Mouse (Mus musculus) forebrain, embryonic 11.5 days (tissue): Measurements from ENCODE around the gene Nkain1. TPM values are rescaled to one million over a fixed set of nuclear protein-coding genes. Genes with fewer than 3 reads are reported as not detected.

ENCODE experiments used
- ATAC-seq: fragments of 200-750 bp; cut with Nextera tagmentation; replicated peaks from 2 replicates; pipeline ENCODE4 v1.8.0; 2017; ENCODE audit warnings: moderate TSS enrichment; ENCODE audit not compliant: low FRiP score
- DNase-seq: peaks from one replicate; pipeline ENCODE4 v3.0.0-alpha.2; 2017; ENCODE audit warnings: low spot score
- H3K27ac ChIP-seq: fragments of 300-500 bp; sonication (generic); 2 replicates; pipeline ENCODE4 v1.5.1; 2014; ENCODE audit warnings: low read depth, low read length
- H3K27me3 ChIP-seq: fragments of 300-500 bp; sonication (generic); 2 replicates; pipeline ENCODE4 v1.6.1; 2014; ENCODE audit warnings: mild to moderate bottlenecking, low read length, mixed read lengths; ENCODE audit not compliant: control insufficient read depth, insufficient read depth
- H3K36me3 ChIP-seq: fragments of 300-500 bp; sonication (generic); 2 replicates; pipeline ENCODE4 v1.6.1; 2014; ENCODE audit warnings: mild to moderate bottlenecking, low read length, moderate library complexity, mixed read lengths; ENCODE audit not compliant: control insufficient read depth, insufficient read depth
- H3K4me1 ChIP-seq: fragments of 300-500 bp; sonication (generic); replicated peaks from 2 replicates; pipeline ENCODE4 v1.6.1; 2014; ENCODE audit warnings: low read length, mixed read lengths; ENCODE audit not compliant: control insufficient read depth, insufficient read depth
- H3K4me2 ChIP-seq: fragments of 300-500 bp; sonication (generic); 2 replicates; pipeline ENCODE4 v1.6.1; 2014; ENCODE audit warnings: low read depth, mild to moderate bottlenecking, low read length, moderate library complexity, mixed read lengths; ENCODE audit not compliant: severe bottlenecking
- H3K4me3 ChIP-seq: fragments of 300-500 bp; sonication (generic); 2 replicates; pipeline ENCODE4 v1.5.1; 2014; ENCODE audit warnings: low read depth, low read length
- H3K9ac ChIP-seq: fragments of 300-500 bp; sonication (generic); 2 replicates; pipeline ENCODE4 v1.6.1; 2014; ENCODE audit warnings: low read length
- H3K9me3 ChIP-seq: fragments of 300-500 bp; sonication (generic); 2 replicates; pipeline ENCODE4 v1.6.1; 2016; ENCODE audit warnings: low read length, mixed read lengths; ENCODE audit not compliant: control insufficient read depth
- WGBS: fragments of 180-500 bp; shearing (Covaris S2); extraction: QIAGEN DNeasy Blood & Tissue Kit; methylation state at CpG from one replicate; pipeline ENCODE4 v1.1.7; 2014; 5-methylcytosine and 5-hydroxymethylcytosine counted together
- polyA plus RNA-seq: library from polyadenylated mRNA; unstranded; fragments of >200 nt; fragmentation: Nextera tagmentation; extraction: Ambion mirVana; gene quantifications from 2 replicates; pipeline ENCODE4 v1.2.1, GENCODE M21; 2014

Gene Nkain1
- polyA plus RNA-seq, 1 experiment from 2014 or later, result 12.5 TPM

DNA sequence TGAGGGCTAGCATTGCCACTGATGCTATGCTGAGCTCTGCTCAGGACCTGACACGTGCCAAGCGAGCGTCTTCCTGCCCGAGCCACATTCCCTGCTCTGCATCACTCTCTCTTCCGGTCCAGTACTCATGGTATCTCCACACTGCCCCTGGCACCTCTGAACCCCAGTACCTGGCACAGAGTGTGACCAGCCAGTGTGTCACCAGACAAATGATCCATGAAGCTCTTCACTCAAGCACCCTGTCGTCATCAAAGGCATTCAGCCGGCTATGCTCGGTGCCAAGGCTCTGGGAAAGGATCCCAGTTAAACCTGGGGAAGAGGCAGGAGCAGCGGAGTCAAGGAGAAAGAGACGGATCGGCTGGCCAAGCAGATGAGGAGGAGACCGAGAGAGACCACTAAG is 16.1 kb downstream of the Nkain1 start:
- Histone ChIP-seq H3K27me3 (no peaks in the 10 kb centered on the region), H3K9me3 (no peaks in the 10 kb centered on the region), H3K9ac (no peak overlapping the region), H3K4me3 (no peak overlapping the region), H3K4me1 (peaks cover 9% of the 10 kb centered on the region), H3K4me2 (no peak overlapping the region), H3K36me3 (no peaks in the 10 kb centered on the region), H3K27ac (no peak overlapping the region)
- WGBS, result 90% methylated on average over 12 of the region's 12 CpGs
- no peak for ATAC-seq
- DNase-seq, result no peak

DNA sequence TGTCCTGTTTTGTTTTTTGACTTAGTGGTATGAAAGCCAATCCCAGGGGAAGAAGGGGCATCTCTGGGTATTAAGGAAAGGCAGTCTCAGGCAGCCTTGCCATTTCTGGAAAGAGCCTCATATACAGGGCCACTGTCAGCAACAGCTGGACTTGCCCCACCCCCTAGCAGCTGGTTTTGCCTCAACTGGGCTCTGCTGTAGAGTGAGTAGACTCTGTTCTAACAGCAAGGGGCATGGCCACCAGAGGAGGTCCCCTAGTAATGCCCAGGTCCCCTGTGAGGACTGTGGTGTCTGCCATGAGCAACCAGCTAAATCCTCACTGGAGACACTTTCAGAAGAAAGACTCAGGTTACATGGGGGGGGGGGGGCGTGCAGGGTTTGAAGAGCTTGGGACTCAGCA is 17.0 kb downstream of the Nkain1 start:
- no peaks in the 10 kb centered on the region for H3K36me3 ChIP-seq
- H3K9ac ChIP-seq, result no peak overlapping the region
- H3K4me3 ChIP-seq, result no peak overlapping the region
- H3K4me2 ChIP-seq, result no peak overlapping the region
- no peaks in the 10 kb centered on the region for H3K9me3 ChIP-seq
- WGBS, result no CpG with 5 or more reads among the region's 1 CpGs
- ATAC-seq (no peak), DNase-seq (no peak)
- peaks cover 17% of the 10 kb centered on the region for H3K4me1 ChIP-seq
- no peak overlapping the region for H3K27ac ChIP-seq
- H3K27me3 ChIP-seq, result no peaks in the 10 kb centered on the region

DNA sequence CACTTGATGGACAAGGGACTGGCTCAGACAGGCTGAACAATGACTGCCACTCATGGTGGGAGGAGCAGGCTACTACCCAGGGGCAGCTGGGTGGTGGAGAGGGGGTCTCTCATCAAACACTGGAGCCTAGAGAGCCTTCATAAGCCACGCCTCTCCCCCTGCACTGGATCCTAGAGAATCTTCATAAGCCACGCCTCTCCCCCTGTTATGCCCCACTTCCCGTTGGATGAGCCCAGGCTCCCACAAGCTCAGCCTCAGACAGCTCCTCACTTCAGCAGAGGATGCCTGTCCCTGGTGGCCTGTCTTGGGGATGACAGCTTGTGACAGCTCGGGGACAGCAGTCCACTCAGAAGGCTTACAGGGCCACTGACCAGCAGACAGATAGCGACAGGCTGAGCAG is 17.7 kb downstream of the Nkain1 start:
- no peak overlapping the region for H3K4me3 ChIP-seq
- DNase-seq (no peak), ATAC-seq (peak; percentile 44; the same call in 1 of the 2 replicates)
- WGBS, result 49% methylated on average over 5 of the region's 5 CpGs
- no peaks in the 10 kb centered on the region for H3K27me3 ChIP-seq
- H3K27ac ChIP-seq, result peak overlapping the region; percentile 57
- no peaks in the 10 kb centered on the region for H3K36me3 ChIP-seq
- no peaks in the 10 kb centered on the region for H3K9me3 ChIP-seq
- peaks cover 18% of the 10 kb centered on the region for H3K4me1 ChIP-seq
- H3K9ac ChIP-seq, result no peak overlapping the region
- no peak overlapping the region for H3K4me2 ChIP-seq

DNA sequence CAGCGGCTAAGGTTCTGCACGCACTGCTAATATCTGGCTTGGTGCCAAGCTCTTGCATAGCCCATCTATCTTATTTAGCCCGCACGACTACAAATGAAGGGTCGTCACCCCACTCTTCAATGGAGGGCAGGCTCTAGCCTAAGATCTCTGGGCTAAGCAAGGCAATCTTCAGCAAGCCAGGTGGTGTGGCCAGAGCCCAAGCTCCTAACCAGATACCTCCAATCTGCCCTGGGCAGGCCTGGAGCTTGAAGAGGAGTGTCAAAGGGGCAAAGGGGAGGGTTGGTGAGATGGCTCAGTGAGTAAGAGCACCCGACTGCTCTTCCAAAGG is 20.9 kb downstream of the Nkain1 start:
- ATAC-seq, result no peak
- Histone ChIP-seq H3K36me3 (no peaks in the 10 kb centered on the region), H3K9ac (no peak overlapping the region; the same call in 1 of the 2 replicates), H3K4me3 (no peak overlapping the region), H3K4me1 (peaks cover 17% of the 10 kb centered on the region), H3K27ac (peak overlapping the region; percentile 37; the same call in 1 of the 2 replicates), H3K27me3 (no peaks in the 10 kb centered on the region), H3K9me3 (no peaks in the 10 kb centered on the region; the same call in 1 of the 2 replicates), H3K4me2 (no peak overlapping the region)
- 61% methylated on average over 6 of the region's 6 CpGs for WGBS
- no peak for DNase-seq

DNA sequence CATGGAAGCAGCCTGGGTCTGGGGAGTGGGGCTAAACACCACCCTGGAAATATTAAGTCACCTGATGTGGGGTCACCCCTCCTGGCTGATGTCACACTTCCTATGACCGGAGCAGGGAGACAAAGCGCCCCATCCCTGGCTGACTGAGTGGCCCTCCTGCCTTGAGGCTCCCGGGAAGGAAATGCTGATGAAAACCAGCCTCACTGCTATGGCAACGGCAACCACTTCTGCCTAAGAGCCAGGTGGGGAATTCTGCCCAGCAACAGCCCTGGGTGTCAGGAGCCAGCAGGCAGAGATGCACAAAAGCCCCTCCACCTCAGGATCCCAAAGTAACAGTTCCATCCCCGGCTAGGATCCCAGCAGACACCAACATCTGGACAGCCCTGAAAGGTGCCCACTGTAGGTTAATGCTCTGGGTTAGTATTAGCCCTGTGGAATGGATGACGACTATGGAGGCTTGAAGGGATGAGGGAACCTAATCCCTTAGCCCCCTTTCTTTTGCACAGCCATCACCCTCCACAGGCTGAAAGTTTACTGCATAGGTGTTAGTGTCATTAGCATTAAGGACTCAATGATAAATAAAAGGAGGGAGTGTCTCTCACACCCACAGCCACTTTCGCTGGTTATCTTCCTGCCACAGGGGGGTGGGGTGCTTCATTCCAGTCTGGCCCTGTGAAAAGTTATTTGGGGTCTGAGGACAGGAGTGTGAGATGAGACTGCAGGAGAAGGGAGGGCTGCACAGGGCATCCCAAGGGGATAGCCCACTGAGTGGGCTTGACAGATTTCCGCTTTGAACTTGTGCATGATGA is 21.5 kb downstream of the Nkain1 start:
- no peaks in the 10 kb centered on the region for H3K27me3 ChIP-seq
- H3K36me3 ChIP-seq, result no peaks in the 10 kb centered on the region
- 39% methylated on average over 8 of the region's 8 CpGs for WGBS
- peak overlapping the region; percentile 46; the same call in 1 of the 2 replicates for H3K27ac ChIP-seq
- H3K4me1 ChIP-seq, result peaks cover 22% of the 10 kb centered on the region
- no peak overlapping the region for H3K4me3 ChIP-seq
- no peaks in the 10 kb centered on the region; the same call in 1 of the 2 replicates for H3K9me3 ChIP-seq
- no peak overlapping the region for H3K4me2 ChIP-seq
- peak; percentile 68 for DNase-seq
- H3K9ac ChIP-seq, result peak overlapping the region; percentile 37; the same call in 1 of the 2 replicates
- ATAC-seq, result peak; percentile 38

DNA sequence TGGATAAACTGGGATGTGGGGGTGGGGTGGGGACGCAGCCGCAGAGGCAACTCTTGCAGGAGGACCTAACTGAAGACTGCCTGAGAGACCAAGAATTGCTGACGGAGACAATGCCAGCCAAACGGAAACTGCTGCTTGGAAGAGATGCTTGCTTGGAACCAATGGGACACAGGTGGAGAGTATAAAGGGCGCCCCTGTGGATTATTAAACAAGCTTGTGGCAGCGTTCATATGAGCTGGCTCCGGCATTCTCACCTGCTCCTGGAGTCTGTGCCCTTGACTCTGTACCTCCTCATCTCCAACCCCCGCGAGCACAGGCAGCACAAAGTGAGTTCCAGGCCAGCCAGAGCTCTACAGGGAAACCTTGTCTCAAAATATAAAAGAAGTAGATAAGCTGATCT is 23.5 kb downstream of the Nkain1 start:
- H3K4me3 ChIP-seq, result no peak overlapping the region
- H3K27me3 ChIP-seq, result no peaks in the 10 kb centered on the region
- no peak overlapping the region for H3K9ac ChIP-seq
- no peaks in the 10 kb centered on the region for H3K36me3 ChIP-seq
- no peak for DNase-seq
- 89% methylated on average over 9 of the region's 9 CpGs for WGBS
- no peaks in the 10 kb centered on the region; the same call in 1 of the 2 replicates for H3K9me3 ChIP-seq
- peaks cover 33% of the 10 kb centered on the region for H3K4me1 ChIP-seq
- no peak overlapping the region for H3K27ac ChIP-seq
- no peak for ATAC-seq
- no peak overlapping the region for H3K4me2 ChIP-seq

DNA sequence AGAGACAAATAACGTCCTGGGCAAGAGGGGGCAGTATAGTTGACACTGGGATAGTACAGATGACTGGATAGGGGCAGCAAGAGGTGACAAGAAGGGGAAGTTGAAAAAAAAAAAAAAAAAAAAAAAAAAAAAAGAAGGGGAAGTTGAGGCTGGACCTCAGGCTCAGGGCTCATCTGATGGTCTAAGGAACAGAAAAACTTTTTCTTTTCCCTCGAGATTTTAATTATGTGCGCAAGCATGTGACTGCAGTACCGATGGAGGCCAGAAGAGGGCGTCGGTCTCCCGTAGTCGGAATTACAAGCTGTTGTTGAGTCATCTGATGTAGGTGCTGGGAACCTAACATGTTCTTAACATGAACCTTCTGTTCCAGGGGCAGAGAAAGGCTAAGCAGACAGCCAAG is 24.8 kb downstream of the Nkain1 start:
- DNase-seq (no peak), ATAC-seq (no peak)
- no peaks in the 10 kb centered on the region for H3K27me3 ChIP-seq
- WGBS, result 85% methylated on average over 8 of the region's 8 CpGs
- no peaks in the 10 kb centered on the region for H3K36me3 ChIP-seq
- H3K9ac ChIP-seq, result no peak overlapping the region
- H3K27ac ChIP-seq, result no peak overlapping the region
- peaks cover 39% of the 10 kb centered on the region for H3K4me1 ChIP-seq
- no peaks in the 10 kb centered on the region; the same call in 1 of the 2 replicates for H3K9me3 ChIP-seq
- no peak overlapping the region for H3K4me2 ChIP-seq
- H3K4me3 ChIP-seq, result no peak overlapping the region

DNA sequence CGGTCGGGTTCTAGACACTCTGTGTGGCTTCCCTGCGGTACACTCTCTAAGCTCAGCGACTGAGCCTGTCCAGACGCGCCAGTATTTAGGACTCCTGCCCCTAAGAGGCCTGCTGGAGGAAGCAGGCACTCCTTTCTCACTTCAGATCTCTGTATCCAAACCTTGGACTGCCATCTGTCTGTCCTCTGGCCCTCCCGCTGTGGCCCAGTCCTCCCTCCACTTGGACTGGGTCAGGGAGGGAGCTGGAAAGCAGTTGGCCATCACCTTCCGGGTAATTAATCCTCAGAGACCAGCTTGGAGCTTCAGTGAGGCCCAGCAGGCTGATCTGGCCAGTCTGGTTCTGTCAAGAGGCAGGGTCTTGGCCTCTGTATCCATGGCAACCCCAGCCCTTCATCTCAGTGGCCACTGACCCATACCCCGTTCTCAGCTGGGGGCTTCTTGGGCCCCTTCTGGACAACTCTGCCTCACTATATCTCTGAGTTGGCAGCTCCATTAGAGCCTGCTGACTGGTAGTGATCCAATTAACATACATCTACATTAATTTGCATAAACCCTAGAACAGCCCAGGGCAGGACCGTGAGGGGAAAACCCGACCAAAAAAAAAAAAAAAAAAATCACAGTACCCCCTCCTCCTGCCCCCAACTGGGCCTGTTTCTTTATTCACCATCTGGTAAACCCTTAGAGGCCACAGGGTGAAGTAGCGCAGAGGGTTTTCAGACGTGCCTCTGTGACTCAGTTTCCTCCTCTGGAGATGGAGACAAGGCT is 27.0 kb downstream of the Nkain1 start:
- Histone ChIP-seq H3K4me1 (peaks cover 33% of the 10 kb centered on the region), H3K27me3 (no peaks in the 10 kb centered on the region), H3K4me3 (no peak overlapping the region; the same call in 1 of the 2 replicates), H3K36me3 (no peaks in the 10 kb centered on the region), H3K4me2 (0 out of 2 replicates have a peak overlapping the region, but pooled peaks have one; percentile 5), H3K9me3 (no peaks in the 10 kb centered on the region; the same call in 1 of the 2 replicates), H3K27ac (peak overlapping the region; percentile 86), H3K9ac (peak overlapping the region; percentile 39; the same call in 1 of the 2 replicates)
- 9% methylated on average over 13 of the region's 13 CpGs for whole genome bisulfite sequencing
- DNase-seq (peak; percentile 75), ATAC-seq (peak; percentile 78)
